Comparison of ENCODE assay signal across 8 mouse cellular contexts in genomic region chr5:147399843-147400504, GRCm38 (mm10). TPM values are rescaled to one million over a fixed set of nuclear protein-coding genes. Genes with fewer than 3 reads are reported as not detected.
DNase-seq lines count a peak whose midpoint lies in the region; ATAC-seq and TF ChIP-seq lines count a peak whose summit lies in the region.

Flt3 (minus strand) TSS chr5:147400489.

- H3K27ac ChIP-seq in bone marrow macrophage, adult 2 months (ENCODE audit: insufficient read depth, low read depth, low read length), result no peak within 1 kb of the TSS
- H3K27ac ChIP-seq in forebrain, embryonic 11.5 days (ENCODE audit: low read depth, low read length), result no peak within 1 kb of the TSS
- H3K27ac ChIP-seq in intestine, embryonic 15.5 days, result no peak within 1 kb of the TSS
- H3K27ac ChIP-seq in liver, embryonic 16.5 days (ENCODE audit: low read length), result no peak within 1 kb of the TSS
- H3K27ac ChIP-seq in neural tube, embryonic 14.5 days (ENCODE audit: low read depth, low read length), result no peak within 1 kb of the TSS

- no peaks in the 10 kb centered on the region for H3K36me3 ChIP-seq in forebrain, embryonic 11.5 days (ENCODE audit: control insufficient read depth, insufficient read depth, low read length)
- no peaks in the 10 kb centered on the region for H3K36me3 ChIP-seq in intestine, embryonic 15.5 days
- no peaks in the 10 kb centered on the region for H3K36me3 ChIP-seq in liver, embryonic 16.5 days (ENCODE audit: control insufficient read depth, insufficient read depth)
- no peaks in the 10 kb centered on the region for H3K36me3 ChIP-seq in neural tube, embryonic 14.5 days (ENCODE audit: control insufficient read depth, insufficient read depth, low read length)

- peak within 1 kb of the TSS; percentile 70 for H3K4me2 ChIP-seq in forebrain, embryonic 11.5 days (ENCODE audit: low read depth, low read length, severe bottlenecking)
- H3K4me2 ChIP-seq in intestine, embryonic 15.5 days (replicated peaks), result peak within 1 kb of the TSS; percentile 76
- H3K4me2 ChIP-seq in liver, embryonic 16.5 days (ENCODE audit: low read depth, low read length), result peak within 1 kb of the TSS; percentile 35
- peak within 1 kb of the TSS; percentile 87 for H3K4me2 ChIP-seq in neural tube, embryonic 14.5 days (ENCODE audit: low read depth, low read length)

- no peak for TF ChIP-seq CTCF in bone marrow macrophage, adult 2 months (IDR thresholded peaks at IDR 0.05; ENCODE audit: low read depth, low read length)

- WGBS in forebrain, embryonic 11.5 days, result under 1% methylated on average over 56 of the region's 56 CpGs
- under 1% methylated on average over 56 of the region's 56 CpGs for WGBS in intestine, embryonic 15.5 days
- WGBS in liver, embryonic 16.5 days (ENCODE audit: insufficient replicate concordance), result under 1% methylated on average over 53 of the region's 56 CpGs
- WGBS in neural tube, embryonic 14.5 days, result under 1% methylated on average over 52 of the region's 56 CpGs

- ATAC-seq in forebrain, embryonic 11.5 days (replicated peaks; ENCODE audit: low FRiP score), result peak; percentile 71; the same call in 1 of the 2 replicates
- peak; percentile 73 for ATAC-seq in intestine, embryonic 15.5 days
- ATAC-seq in liver, embryonic 16.5 days (ENCODE audit: low read depth), result peak; percentile 64; the same call in 1 of the 2 replicates
- peak; percentile 84 for ATAC-seq in neural tube, embryonic 14.5 days (ENCODE audit: low read depth)

- no peaks in the 10 kb centered on the region for H3K9me3 ChIP-seq in forebrain, embryonic 11.5 days (ENCODE audit: control insufficient read depth, low read length)
- no peaks in the 10 kb centered on the region for H3K9me3 ChIP-seq in intestine, embryonic 15.5 days
- H3K9me3 ChIP-seq in liver, embryonic 16.5 days (replicated peaks; ENCODE audit: control insufficient read depth, low read length), result no peaks in the 10 kb centered on the region
- H3K9me3 ChIP-seq in neural tube, embryonic 14.5 days (ENCODE audit: control insufficient read depth, low read length), result no peaks in the 10 kb centered on the region

- H3K27me3 ChIP-seq in forebrain, embryonic 11.5 days (ENCODE audit: control insufficient read depth, insufficient read depth, low read length), result peaks cover 39% of the 10 kb centered on the region
- peaks cover 45% of the 10 kb centered on the region for H3K27me3 ChIP-seq in intestine, embryonic 15.5 days (replicated peaks)
- peaks cover 37% of the 10 kb centered on the region for H3K27me3 ChIP-seq in liver, embryonic 16.5 days (ENCODE audit: control insufficient read depth, insufficient read depth, low read depth, low read length)
- H3K27me3 ChIP-seq in neural tube, embryonic 14.5 days (ENCODE audit: control insufficient read depth, insufficient read depth, low read length), result peaks cover 35% of the 10 kb centered on the region

- peak; percentile 10 for DNase-seq in kidney, adult 18-20 months
- no peak for DNase-seq in kidney, adult 11 months
- peak; percentile 70 for DNase-seq in forebrain, embryonic 11.5 days (ENCODE audit: low spot score)
- DNase-seq in urinary bladder, postnatal 25 days (ENCODE audit: low spot score), result no peak

- peak within 1 kb of the TSS; percentile 35 for H3K4me3 ChIP-seq in bone marrow macrophage, adult 2 months (ENCODE audit: insufficient read depth, low read length)
- H3K4me3 ChIP-seq in forebrain, embryonic 11.5 days (ENCODE audit: low read depth, low read length), result peak within 1 kb of the TSS; percentile 37
- peak within 1 kb of the TSS; percentile 38 for H3K4me3 ChIP-seq in intestine, embryonic 15.5 days (replicated peaks)
- H3K4me3 ChIP-seq in liver, embryonic 16.5 days (ENCODE audit: low read depth, low read length), result peak within 1 kb of the TSS; percentile 36
- peak within 1 kb of the TSS; percentile 43 for H3K4me3 ChIP-seq in neural tube, embryonic 14.5 days (ENCODE audit: low read depth, low read length)

- H3K9ac ChIP-seq in forebrain, embryonic 11.5 days (ENCODE audit: low read length), result no peak within 1 kb of the TSS
- 0 out of 2 replicates have a peak within 1 kb of the TSS, but pooled peaks have one; percentile 17 for H3K9ac ChIP-seq in intestine, embryonic 15.5 days
- no peak within 1 kb of the TSS for H3K9ac ChIP-seq in liver, embryonic 16.5 days (ENCODE audit: low read depth, low read length)
- peak within 1 kb of the TSS; percentile 61 for H3K9ac ChIP-seq in neural tube, embryonic 14.5 days (replicated peaks; ENCODE audit: low read depth, low read length)

- no peak for TF ChIP-seq POLR2A in bone marrow macrophage, adult 2 months (IDR thresholded peaks at IDR 0.05; ENCODE audit: borderline replicate concordance, low read depth, low read length)

- H3K4me1 ChIP-seq in bone marrow macrophage, adult 2 months (ENCODE audit: control insufficient read depth, insufficient read depth, low read length), result 0 out of 2 replicates have a peak, but pooled peaks cover 2% of the 10 kb centered on the region
- no peaks in the 10 kb centered on the region for H3K4me1 ChIP-seq in forebrain, embryonic 11.5 days (replicated peaks; ENCODE audit: control insufficient read depth, insufficient read depth, low read length)
- H3K4me1 ChIP-seq in intestine, embryonic 15.5 days (replicated peaks), result peaks cover 8% of the 10 kb centered on the region
- no peaks in the 10 kb centered on the region for H3K4me1 ChIP-seq in liver, embryonic 16.5 days (ENCODE audit: control insufficient read depth, low read depth, low read length)
- H3K4me1 ChIP-seq in neural tube, embryonic 14.5 days (ENCODE audit: control insufficient read depth, insufficient read depth, low read length), result peaks cover 7% of the 10 kb centered on the region; the same call in 1 of the 2 replicates

RNA-seq across cellular contexts. Expression of gene Flt3, which starts in this region (rescaled TPM):
- not detected in 2 replicates for polyA plus RNA-seq in bone marrow macrophage, adult 2 months (2012; ENCODE audit: insufficient read depth, insufficient read length, missing spikeins)
- polyA plus RNA-seq in forebrain, embryonic 11.5 days (2014; fragmentation: Nextera tagmentation; extraction: Ambion mirVana), result 0.08 TPM in 1 of 2 replicates, not detected in the other
- 0.31 and 0.34 TPM in 2 replicates for polyA plus RNA-seq in intestine, embryonic 15.5 days (2015; fragmentation: Nextera tagmentation; extraction: Ambion mirVana)
- 1.4 and 1.6 TPM in 2 replicates for polyA plus RNA-seq in liver, embryonic 16.5 days (2015; fragmentation: Nextera tagmentation; extraction: Ambion mirVana)
- polyA plus RNA-seq in neural tube, embryonic 14.5 days (2014; fragmentation: Nextera tagmentation; extraction: Ambion mirVana), result 0.72 and 1.9 TPM in 2 replicates

Comparison
In these comparisons a context has a peak if more than half of its experiments do, and no peak if none do; other contexts are left out.
1. Peak in DNase-seq, ATAC-seq, H3K4me3 ChIP-seq and H3K4me2 ChIP-seq in forebrain, embryonic 11.5 days; RNA of the gene not detected or under 1 TPM.
2. Peak in ATAC-seq, H3K4me3 ChIP-seq, H3K9ac ChIP-seq and H3K4me2 ChIP-seq in intestine, embryonic 15.5 days; RNA of the gene not detected or under 1 TPM.
3. H3K4me2 ChIP-seq: peak in every context shown above with its lines; median percentile 87 in neural tube, embryonic 14.5 days; 76 in intestine, embryonic 15.5 days; 70 in forebrain, embryonic 11.5 days; 35 in liver, embryonic 16.5 days.